13 mouse cellular contexts compared by ENCODE assay signal in the genomic region with DNA sequence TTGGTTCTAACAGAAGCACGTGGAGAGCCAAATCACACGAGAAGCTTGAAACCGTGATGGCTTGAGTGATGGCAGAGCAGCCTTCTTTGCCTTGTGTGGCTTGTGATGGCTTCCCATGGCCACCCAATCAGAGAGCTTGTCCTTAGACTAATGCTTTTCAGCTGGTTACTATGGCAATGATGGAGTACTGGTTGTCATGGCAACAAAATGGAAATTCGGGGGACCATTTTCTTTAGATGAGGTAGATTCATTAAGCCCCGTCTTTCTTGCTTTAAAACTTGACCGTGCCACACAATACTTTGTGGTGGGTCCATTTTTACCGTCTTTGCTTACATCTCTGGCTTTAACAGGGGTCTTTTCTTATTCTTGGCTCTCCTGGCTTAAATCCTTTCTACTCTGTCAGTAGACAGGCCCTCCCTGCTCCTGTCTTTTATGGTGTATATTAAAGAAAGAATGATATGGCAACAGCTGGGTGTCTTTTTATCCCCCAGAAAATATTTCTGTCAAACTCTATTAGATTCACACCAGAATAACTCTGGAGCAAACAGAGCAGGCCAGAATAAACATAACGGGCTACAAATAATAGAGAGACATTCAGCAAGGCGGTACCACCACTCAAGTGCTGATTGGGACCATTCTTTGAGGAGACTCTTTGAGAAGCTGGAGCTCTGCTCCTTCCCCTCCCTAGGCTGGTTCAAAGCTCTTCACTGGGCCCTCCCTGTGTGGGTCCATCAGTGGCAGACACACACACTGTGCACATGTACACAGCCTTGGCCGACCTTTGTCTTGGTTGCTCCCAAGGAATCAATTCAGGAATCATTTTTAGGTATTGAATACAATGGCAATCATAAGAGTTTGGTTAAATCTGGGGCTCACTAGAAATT. TPM values are rescaled to one million over a fixed set of nuclear protein-coding genes. Genes with fewer than 3 reads are reported as not detected.
DNase-seq lines count a peak whose midpoint lies in the region; ATAC-seq lines count a peak whose summit lies in the region.
"Had no signal": no experiment of that assay in that cellular context is flagged by ENCODE, and none has a peak within 500 bp of the region (broad histone marks: within the 10 kb centered on the region; RNA-seq: fewer than 3 reads in every experiment).

No protein-coding gene starts in this region.

- no peak overlapping the region for H3K9ac ChIP-seq in hindbrain, embryonic 13.5 days
- no peak overlapping the region for H3K9ac ChIP-seq in midbrain, embryonic 14.5 days (replicated peaks; ENCODE audit: low read length)

- peaks cover 11% of the 10 kb centered on the region for H3K4me1 ChIP-seq in hindbrain, embryonic 13.5 days (replicated peaks)
- peaks cover 4% of the 10 kb centered on the region; the same call in 1 of the 2 replicates for H3K4me1 ChIP-seq in midbrain, embryonic 14.5 days (ENCODE audit: control insufficient read depth, insufficient read depth, low read length)

- no peaks in the 10 kb centered on the region for H3K36me3 ChIP-seq in hindbrain, embryonic 13.5 days
- H3K36me3 ChIP-seq in midbrain, embryonic 14.5 days (ENCODE audit: control insufficient read depth, insufficient read depth, low read length): no peaks in the 10 kb centered on the region

- WGBS in hindbrain, embryonic 13.5 days: 45% methylated on average over 10 of the region's 10 CpGs
- 23% methylated on average over 10 of the region's 10 CpGs for WGBS in midbrain, embryonic 14.5 days

- H3K27me3 ChIP-seq in hindbrain, embryonic 13.5 days: no peaks in the 10 kb centered on the region
- no peaks in the 10 kb centered on the region; the same call in 1 of the 2 replicates for H3K27me3 ChIP-seq in midbrain, embryonic 14.5 days (ENCODE audit: control insufficient read depth, insufficient read depth, low read length)

- ATAC-seq in hindbrain, embryonic 13.5 days (ENCODE audit: low FRiP score): peak; percentile 92
- peak; percentile 93; the same call in 1 of the 2 replicates for ATAC-seq in midbrain, embryonic 14.5 days (ENCODE audit: low FRiP score, low TSS enrichment)
- no peak for ATAC-seq in cerebellum, adult (ENCODE audit: insufficient number of reproducible peaks, low FRiP score, low TSS enrichment)

- 0 out of 2 replicates have a peak overlapping the region, but pooled peaks have one; percentile 8 for H3K4me2 ChIP-seq in hindbrain, embryonic 13.5 days
- peak overlapping the region; percentile 21; the same call in 1 of the 2 replicates for H3K4me2 ChIP-seq in midbrain, embryonic 14.5 days (ENCODE audit: low read length)

- H3K9me3 ChIP-seq in hindbrain, embryonic 13.5 days: no peaks in the 10 kb centered on the region
- H3K9me3 ChIP-seq in midbrain, embryonic 14.5 days (ENCODE audit: control insufficient read depth, low read length): no peaks in the 10 kb centered on the region

- H3K27ac ChIP-seq in hindbrain, embryonic 13.5 days: peak overlapping the region; percentile 52
- H3K27ac ChIP-seq in midbrain, embryonic 14.5 days (replicated peaks; ENCODE audit: low read depth, low read length): peak overlapping the region; percentile 73
- H3K27ac ChIP-seq: left cerebral cortex, adult 2 months had no signal

- H3K4me3 ChIP-seq in hindbrain, embryonic 13.5 days: no peak overlapping the region
- no peak overlapping the region for H3K4me3 ChIP-seq in midbrain, embryonic 14.5 days (replicated peaks; ENCODE audit: low read depth, low read length)
- H3K4me3 ChIP-seq: left cerebral cortex, adult 2 months; myocyte had no signal

- peak; percentile 34 for DNase-seq in ES-CJ7 (ENCODE audit: low read depth, low spot score)
- DNase-seq in brain, embryonic 18.5 days (ENCODE audit: low read depth, low spot score): peak; percentile 86
- DNase-seq in midbrain, embryonic 14.5 days: peak; percentile 96
- DNase-seq in heart, adult 18-20 months: no peak
- DNase-seq in testis, postnatal 14 days (ENCODE audit: low spot score): no peak
- DNase-seq in T-cell, adult 2 months (ENCODE audit: low spot score): no peak
- DNase-seq: adrenal gland, postnatal 36 days; gastrocnemius, postnatal 14 days; lung, adult 2 months had no signal

RNA-seq across cellular contexts. Expression of gene BC048403, which starts 25.7 kb away (rescaled TPM):
- polyA plus RNA-seq in hindbrain, embryonic 13.5 days (2015; fragmentation: Nextera tagmentation; extraction: Ambion mirVana): 1.4 and 1.8 TPM in 2 replicates
- polyA plus RNA-seq in midbrain, embryonic 14.5 days (2014; fragmentation: Nextera tagmentation; extraction: Ambion mirVana): 2.1 and 2.6 TPM in 2 replicates
- total RNA-seq in heart, adult 18-20 months (2021): 1 to 10 TPM; 2.0 to 2.7 TPM

Comparison
In these comparisons a context has a peak if more than half of its experiments do, and no peak if none do; other contexts are left out.
1. DNase-seq: peak in ES-CJ7 (single experiment), brain, embryonic 18.5 days (single experiment) and midbrain, embryonic 14.5 days (single experiment); none in heart, adult 18-20 months (0 of 2), testis, postnatal 14 days (single experiment) and T-cell, adult 2 months (single experiment).